Mouse (Mus musculus): ENCODE results near the gene Vps9d1.

- TF ChIP-seq CTCF (IDR thresholded peaks at IDR 0.05; ENCODE audit: extremely low read depth, insufficient read depth, insufficient read length, insufficient replicate concordance), result no peak
- TF ChIP-seq POLR2A (IDR thresholded peaks at IDR 0.05; ENCODE audit: low read depth, low read length), result no peak
Measured at GRCm38 (mm10) chr8:123298301-123298700, 44.2 kb upstream of the Vps9d1 start.

Measured in spleen, adult 2 months (tissue).